Mouse (Mus musculus) heart, postnatal 36 days (tissue): ENCODE results near the gene Atg10. TPM values are rescaled to one million over a fixed set of nuclear protein-coding genes. Genes with fewer than 3 reads are reported as not detected.

Experiments used
- DNase-seq, 2 experiments: peaks; one replicate each; pipeline ENCODE4 v3.0.0; 2021 to 2022
- intact Hi-C: fragments of 180-260 bp; cut with DNase I; formaldehyde crosslinking; loops from one replicate; pipeline ENCODE4 v1.15.1; 2025
- total RNA-seq, 2 experiments: library from RNA; stranded (reverse); gene quantifications; 2 replicates each; pipeline ENCODE4 v1.2.3; 2021

Gene Atg10
- total RNA-seq, 2 experiments from 2014 or later = 26.6 to 31.4 TPM

GRCm38 (mm10) chr13:91039201-91039807, 184.5 kb downstream of the Atg10 start:
- peak in 1 of 2 experiments; percentile 7 for DNase-seq
- intact Hi-C loops = no loop called here

- no peak for DNase-seq
- intact Hi-C loops = no loop called here
Measured at GRCm38 (mm10) chr13:91038636-91039035, 185.1 kb downstream of the Atg10 start.

- intact Hi-C loops = no loop called here
Measured at GRCm38 (mm10) chr13:91038034-91038433, 185.7 kb downstream of the Atg10 start.

GRCm38 (mm10) chr13:91037405-91037804, 186.4 kb downstream of the Atg10 start:
- no peak for DNase-seq
- intact Hi-C loops = no loop called here

More at GRCm38 (mm10) chr13:91038034-91038433, 185.7 kb downstream of the Atg10 start:
- DNase-seq = no peak

GRCm38 (mm10) chr13:91031836-91032235, 191.9 kb downstream of the Atg10 start:
- intact Hi-C loops = no loop called here
- DNase-seq = no peak

GRCm38 (mm10) chr13:91023447-91023846, 200.3 kb downstream of the Atg10 start:
- DNase-seq = no peak
- intact Hi-C loops = no loop called here

GRCm38 (mm10) chr13:91011851-91012250, 211.9 kb downstream of the Atg10 start:
- intact Hi-C loops = no loop called here
- DNase-seq = no peak

GRCm38 (mm10) chr13:90995034-90995629, 228.6 kb downstream of the Atg10 start:
- DNase-seq = no peak
- intact Hi-C loops = no loop called here

GRCm38 (mm10) chr13:90993602-90994001, 230.2 kb downstream of the Atg10 start:
- DNase-seq = no peak
- intact Hi-C loops = no loop called here

- no peak for DNase-seq
- intact Hi-C loops = no loop called here
Measured at GRCm38 (mm10) chr13:90992948-90993347, 230.8 kb downstream of the Atg10 start.

GRCm38 (mm10) chr13:90988226-90988625, 235.5 kb downstream of the Atg10 start:
- no peak for DNase-seq
- intact Hi-C loops = no loop called here

- intact Hi-C loops = no loop called here
- DNase-seq = no peak
Measured at GRCm38 (mm10) chr13:90985417-90985816, 238.4 kb downstream of the Atg10 start.

GRCm38 (mm10) chr13:90984073-90984472, 239.7 kb downstream of the Atg10 start:
- intact Hi-C loops = no loop called here
- no peak for DNase-seq

GRCm38 (mm10) chr13:90981798-90982197, 242.0 kb downstream of the Atg10 start:
- intact Hi-C loops = no loop called here

GRCm38 (mm10) chr13:90980878-90981674, 242.7 kb downstream of the Atg10 start:
- no peak for DNase-seq
- intact Hi-C loops = no loop called here

More at GRCm38 (mm10) chr13:90981798-90982197, 242.0 kb downstream of the Atg10 start:
- DNase-seq = no peak

- DNase-seq = no peak
- intact Hi-C loops = no loop called here
Measured at GRCm38 (mm10) chr13:90977057-90977456, 246.7 kb downstream of the Atg10 start.

- intact Hi-C loops = no loop called here
- DNase-seq = no peak
Measured at GRCm38 (mm10) chr13:90973409-90973808, 250.4 kb downstream of the Atg10 start.

GRCm38 (mm10) chr13:90970259-90971017, 253.3 kb downstream of the Atg10 start:
- no peak for DNase-seq
- intact Hi-C loops = no loop called here

GRCm38 (mm10) chr13:90968940-90969339, 254.8 kb downstream of the Atg10 start:
- intact Hi-C loops = loop anchor here (5.0 kb wide), 2 partner anchors 403 to 723 kb away; no protein-coding TSS in a partner anchor
- no peak for DNase-seq

GRCm38 (mm10) chr13:90967422-90967821, 256.3 kb downstream of the Atg10 start:
- DNase-seq = peak; percentile 75 to 80
- intact Hi-C loops = loop anchor here (1.0 to 5.0 kb wide), 4 partner anchors 126 to 725 kb away; no protein-coding TSS in a partner anchor

- no peak for DNase-seq
- intact Hi-C loops = loop anchor here (2.0 to 5.0 kb wide), 3 partner anchors 406 to 726 kb away; no protein-coding TSS in a partner anchor
Measured at GRCm38 (mm10) chr13:90965996-90966395, 257.8 kb downstream of the Atg10 start.
